Mouse (Mus musculus) cerebellum, adult 9-11 months (tissue): ENCODE measurements around the gene Lrp5.
"Not testable (repeated sequence)": the region's sequence is repeated elsewhere in the genome, so short reads cannot be mapped to it uniquely, and the experiment has no call there.

Experiments used
- DNase-seq: peaks from one replicate; pipeline ENCODE4 v3.0.0; 2022

Gene Lrp5

GRCm38 (mm10) chr19:3609826-3610225 lies 76.5 kb downstream of the Lrp5 start:
- DNase-seq, result no peak

- DNase-seq, result no peak
Measured at GRCm38 (mm10) chr19:3594316-3594715, 92.0 kb downstream of the Lrp5 start.

DNA sequence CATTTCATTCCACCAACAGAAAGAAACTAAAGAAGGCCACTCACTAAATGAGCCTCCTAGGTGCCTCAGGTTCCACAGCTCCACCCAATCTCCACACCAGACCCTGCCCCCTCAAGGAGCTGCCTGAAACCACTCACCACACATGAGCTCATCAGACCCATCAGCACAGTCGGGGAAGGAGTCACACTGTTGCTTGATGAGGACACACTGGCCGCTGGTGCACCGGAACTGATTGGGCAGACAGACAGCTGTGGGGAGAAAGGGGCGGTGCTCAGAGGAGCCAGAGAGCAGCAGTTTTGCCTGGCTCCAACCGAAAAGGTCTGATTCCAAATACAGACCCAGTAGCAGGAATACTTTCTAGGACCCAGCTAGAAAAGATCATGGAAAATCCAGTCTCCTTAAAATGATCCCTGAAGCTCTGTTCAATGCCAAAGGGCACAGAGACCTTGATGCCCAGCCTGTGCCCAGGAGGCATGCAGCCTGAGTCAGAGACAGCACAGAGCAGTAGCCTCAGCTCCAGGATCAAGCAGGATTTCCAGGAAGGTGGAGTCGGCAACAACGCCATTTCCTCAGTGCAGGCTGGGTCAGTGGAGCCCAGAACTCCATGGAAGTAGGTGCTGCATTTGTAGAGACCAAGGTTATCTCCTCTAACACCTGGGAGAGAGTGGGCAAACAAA lies 92.8 kb downstream of the Lrp5 start:
- no peak for DNase-seq

- DNase-seq, result no peak
Measured at GRCm38 (mm10) chr19:3589968-3590367, 96.4 kb downstream of the Lrp5 start.

- no peak for DNase-seq
Measured at GRCm38 (mm10) chr19:3589547-3589946, 96.8 kb downstream of the Lrp5 start.

- DNase-seq, result not testable (repeated sequence)
Measured at GRCm38 (mm10) chr19:3587729-3588128, 98.6 kb downstream of the Lrp5 start.

DNA sequence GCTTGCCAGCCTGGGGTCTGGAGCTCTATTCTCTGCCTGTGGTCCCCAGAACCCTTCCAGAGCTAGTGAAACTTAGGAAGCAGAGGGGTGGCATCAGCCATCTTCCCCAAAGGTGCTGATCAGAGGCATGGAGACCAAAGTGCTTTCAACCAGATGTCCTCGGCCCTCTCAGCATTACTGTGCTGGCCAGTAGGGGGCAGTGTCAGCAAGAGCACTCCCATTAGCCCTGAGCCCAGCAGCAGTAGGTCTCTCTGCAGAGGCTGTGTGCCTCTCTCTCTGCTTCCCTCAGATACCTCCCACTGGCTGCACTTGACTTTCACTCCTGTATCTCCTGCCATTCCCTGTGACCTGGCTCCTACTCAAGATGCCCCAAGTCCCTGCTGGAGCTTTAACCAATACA lies 99.8 kb downstream of the Lrp5 start:
- DNase-seq, result no peak

DNA sequence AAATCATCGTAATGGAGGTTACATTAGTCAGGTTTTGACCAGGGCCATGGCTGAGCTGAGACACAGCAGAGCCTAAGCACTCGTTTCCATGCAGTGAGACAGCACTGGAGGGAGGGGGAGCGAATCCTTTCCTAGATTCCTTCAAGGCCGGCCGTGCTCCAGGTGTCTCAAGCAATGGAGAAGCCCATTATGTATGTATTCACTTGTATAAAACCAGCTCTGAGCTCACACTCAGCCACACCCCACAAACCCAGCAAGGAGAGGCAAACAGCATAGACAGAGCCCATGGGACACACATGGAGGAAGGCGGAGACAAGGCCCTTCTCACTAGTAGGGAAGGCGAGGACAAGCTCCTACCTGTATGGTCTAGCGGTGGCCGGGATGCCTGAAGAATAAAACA lies 100.3 kb downstream of the Lrp5 start:
- DNase-seq, result no peak

DNA sequence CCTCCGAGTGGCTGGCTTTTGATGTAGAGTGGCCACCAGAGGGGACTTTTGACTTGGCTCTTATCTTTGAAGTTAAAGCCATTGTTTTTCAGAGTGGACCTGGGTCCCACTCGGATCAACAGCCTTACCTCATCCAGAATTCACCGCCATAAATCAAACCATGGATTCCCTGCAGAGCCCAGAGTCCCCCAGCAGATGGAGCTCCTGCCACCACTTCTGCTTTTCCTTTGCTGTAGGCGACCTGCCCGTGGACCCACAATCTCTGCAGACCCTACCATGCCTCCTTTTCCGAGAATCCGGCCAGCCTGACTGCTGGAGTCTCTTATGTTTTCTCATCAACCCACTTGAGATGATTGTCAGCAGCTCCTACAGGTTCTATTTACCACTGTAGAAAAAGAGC lies 105.0 kb downstream of the Lrp5 start:
- DNase-seq, result peak; percentile 68

- peak; percentile 60 for DNase-seq
Measured at GRCm38 (mm10) chr19:3577911-3578290, 108.5 kb downstream of the Lrp5 start.

GRCm38 (mm10) chr19:3577265-3577910 lies 109.0 kb downstream of the Lrp5 start:
- no peak for DNase-seq

- peak; percentile 67 for DNase-seq
Measured at GRCm38 (mm10) chr19:3576451-3577264, 109.7 kb downstream of the Lrp5 start.

GRCm38 (mm10) chr19:3575632-3576384 lies 110.6 kb downstream of the Lrp5 start, which contains the start of gene Ppp6r3:
Gene Ppp6r3, minus strand, starts transcription at chr19:3575749.
- peak; percentile 99 for DNase-seq

GRCm38 (mm10) chr19:3575276-3575631 lies 111.1 kb downstream of the Lrp5 start:
- DNase-seq, result no peak

- no peak for DNase-seq
Measured at GRCm38 (mm10) chr19:3574593-3575094, 111.7 kb downstream of the Lrp5 start.

GRCm38 (mm10) chr19:3564309-3564708 lies 122.1 kb downstream of the Lrp5 start:
- no peak for DNase-seq

- no peak for DNase-seq
Measured at GRCm38 (mm10) chr19:3562752-3563151, 123.6 kb downstream of the Lrp5 start.

DNA sequence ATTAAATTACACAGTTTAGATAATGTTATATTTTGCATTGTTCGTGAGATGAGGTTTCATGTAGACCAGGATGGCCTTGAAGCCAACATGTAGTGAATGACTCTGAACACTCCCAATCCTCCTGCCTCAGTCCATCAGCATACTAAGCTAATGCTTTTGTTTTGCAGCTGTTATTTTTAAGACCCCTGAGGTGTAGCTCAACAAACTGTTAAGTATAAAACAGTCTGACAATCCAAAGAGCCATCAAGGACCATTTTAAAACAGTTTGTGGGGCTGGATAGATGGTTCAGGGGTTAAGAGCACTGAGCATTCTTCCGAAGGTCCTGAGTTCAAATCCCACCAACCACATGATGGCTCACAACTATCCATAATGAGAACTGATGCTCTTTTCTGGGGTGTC lies 124.1 kb downstream of the Lrp5 start:
- no peak for DNase-seq

GRCm38 (mm10) chr19:3556169-3556827 lies 130.1 kb downstream of the Lrp5 start:
- DNase-seq, result no peak

DNA sequence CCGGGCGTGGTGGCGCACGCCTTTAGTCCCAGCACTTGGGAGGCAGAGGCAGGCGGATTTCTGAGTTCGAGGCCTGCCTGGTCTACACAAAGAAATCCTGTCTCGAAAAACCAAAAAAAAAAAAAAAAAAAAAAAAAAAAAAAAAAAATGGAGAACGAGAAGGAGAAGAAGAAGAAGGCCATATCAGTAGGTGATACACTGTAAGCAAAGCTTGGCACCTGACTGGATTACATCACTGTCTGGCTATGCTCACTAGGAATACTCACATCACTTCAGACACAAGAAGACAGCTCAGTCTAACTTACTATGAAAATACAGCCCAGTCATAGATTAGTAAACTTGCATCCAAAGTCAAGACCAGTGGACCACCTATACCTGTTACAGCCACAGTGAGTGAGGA lies 131.6 kb downstream of the Lrp5 start:
- DNase-seq, result no peak

DNA sequence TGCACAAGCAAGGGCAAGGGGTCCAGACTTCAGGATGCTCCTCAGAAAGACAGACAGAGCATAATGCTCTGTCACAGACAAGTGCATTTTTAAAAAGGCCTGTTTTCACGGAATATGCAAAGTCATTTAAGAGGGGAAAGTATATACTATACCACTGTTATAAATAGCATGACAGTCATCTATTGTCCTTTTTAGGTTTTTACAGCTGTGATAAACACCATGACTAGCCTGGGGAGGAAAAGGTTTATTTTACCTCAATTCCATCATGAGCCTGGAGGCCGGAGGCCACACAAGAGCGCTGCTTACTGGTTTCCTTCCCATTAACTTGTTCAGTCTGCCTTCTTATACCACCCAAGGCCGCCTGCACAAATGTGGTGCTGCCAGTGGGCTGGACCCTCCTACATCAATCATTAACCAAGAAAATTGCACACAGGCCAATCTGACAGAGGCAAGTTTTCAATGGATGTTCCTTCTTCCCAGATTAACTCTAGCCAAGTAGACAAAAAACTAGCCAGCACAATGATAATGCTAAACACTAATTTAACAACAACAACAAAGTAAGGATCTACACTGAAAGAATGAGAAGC lies 134.7 kb downstream of the Lrp5 start:
- no peak for DNase-seq

DNA sequence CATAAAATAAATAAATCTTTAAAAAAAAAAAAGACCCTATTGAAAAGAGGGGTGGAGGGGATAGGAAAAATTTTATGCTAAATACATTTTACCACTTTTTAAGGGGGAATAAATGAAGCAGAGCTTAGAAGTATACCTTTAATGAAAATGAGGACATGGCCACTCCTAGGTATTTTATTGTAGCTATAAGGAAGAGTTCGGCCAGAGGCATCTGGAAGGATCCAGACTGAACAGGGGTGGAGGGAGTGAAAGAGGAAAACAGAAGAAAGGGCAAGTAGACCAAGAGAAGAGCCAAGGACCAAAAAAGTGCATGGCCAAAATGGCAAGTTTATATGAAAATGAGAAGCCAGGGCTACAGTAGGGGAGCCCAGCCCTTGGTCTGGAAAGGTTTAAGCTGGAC lies 136.3 kb downstream of the Lrp5 start:
- DNase-seq, result no peak
